Mouse (Mus musculus): ENCODE measurements at regions not wholly inside any gene's neighbourhood (a gene's known extent, or its start where the extent isn't known, plus 50 kb on each side); places are given as distances from the start of the nearest gene placed in this dataset.

GRCm38 (mm10) chr14:120211741-120212140 lies 63.7 kb upstream of the Mbnl2 start:
- TF ChIP-seq POLR2A (IDR thresholded peaks at IDR 0.05; ENCODE audit: low read depth, low read length) = no peak
- no peak for TF ChIP-seq CTCF (IDR thresholded peaks at IDR 0.05; ENCODE audit: extremely low read depth, insufficient read depth, insufficient read length, insufficient replicate concordance)

All from spleen, adult 2 months (tissue).